Mouse (Mus musculus) C2C12 (cell line): ENCODE results near the gene Psmb4.

ENCODE experiments used
- CEBPB ChIP-seq: IDR thresholded peaks from one replicate; pipeline ENCODE4 v1.6.1; 2011; ENCODE audit warnings: low read depth, mild to moderate bottlenecking, control low read depth, moderate library complexity
- CTCF ChIP-seq: IDR thresholded peaks from one replicate; pipeline ENCODE4 v1.5.1; 2011; ENCODE audit not compliant: control insufficient read depth, insufficient read depth, insufficient read length
- MYOD1 ChIP-seq: IDR thresholded peaks from one replicate; pipeline ENCODE4 v1.6.1; 2011; ENCODE audit warnings: low read depth; ENCODE audit not compliant: control insufficient read depth, insufficient read length
- MYOG ChIP-seq: IDR thresholded peaks from one replicate; pipeline ENCODE4 v1.6.1; 2011; ENCODE audit not compliant: control insufficient read depth, insufficient read length; ENCODE audit errors: extremely low read depth
- USF1 ChIP-seq: IDR thresholded peaks from one replicate; pipeline ENCODE4 v1.6.1; 2011; ENCODE audit warnings: low read depth, mild to moderate bottlenecking, control low read depth, moderate library complexity

DNA sequence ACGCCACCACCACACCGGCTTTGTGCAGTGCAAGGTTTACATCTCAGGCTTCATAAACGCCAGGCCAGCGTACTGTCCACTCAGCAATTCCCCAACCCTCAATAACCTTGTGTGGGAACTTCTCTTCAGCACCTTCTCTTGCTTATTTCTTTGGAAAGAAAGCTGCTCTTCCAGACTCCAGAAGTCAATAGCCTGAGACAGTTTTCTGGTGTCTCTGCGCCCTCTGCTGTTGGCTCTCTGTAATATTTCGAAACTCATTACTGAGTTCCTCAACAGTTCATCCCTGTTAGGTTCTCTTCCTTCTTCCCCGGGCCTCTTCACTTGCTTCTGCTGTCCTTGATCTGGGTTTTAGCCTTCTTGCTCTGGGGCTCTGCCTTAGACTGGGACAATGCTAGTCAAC is 16.0 kb upstream of the Psmb4 start:
- TF ChIP-seq CTCF, result no peak
- TF ChIP-seq USF1, result no peak
- TF ChIP-seq MYOG, result no peak
- TF ChIP-seq MYOD1, result no peak
- TF ChIP-seq CEBPB, result no peak
